Mouse (Mus musculus): ENCODE results near the gene Vezf1. TPM values are rescaled to one million over a fixed set of nuclear protein-coding genes. Genes with fewer than 3 reads are reported as not detected.

Vezf1 gene
- polyA plus RNA-seq, 1 experiment from 2014 or later = 69.3 TPM

- Histone ChIP-seq H3K27me3 (ENCODE audit: control insufficient read depth, insufficient read depth, low read length) (no peaks in the 10 kb centered on the region), H3K4me2 (ENCODE audit: low read depth, low read length) (no peak overlapping the region), H3K4me3 (ENCODE audit: low read depth, low read length) (no peak overlapping the region), H3K4me1 (ENCODE audit: control insufficient read depth, insufficient read depth, low read length) (no peaks in the 10 kb centered on the region), H3K9me3 (replicated peaks; ENCODE audit: control insufficient read depth, low read length) (no peaks in the 10 kb centered on the region), H3K9ac (replicated peaks; ENCODE audit: low read length) (no peak overlapping the region), H3K36me3 (replicated peaks; ENCODE audit: control insufficient read depth, insufficient read depth, low read depth, low read length) (no peaks in the 10 kb centered on the region), H3K27ac (replicated peaks; ENCODE audit: low read depth, low read length) (no peak overlapping the region)
- WGBS = 74% methylated on average over 8 of the region's 8 CpGs
- ATAC-seq (replicated peaks; ENCODE audit: insufficient number of reproducible peaks, low FRiP score, low TSS enrichment, low read depth) (no peak), DNase-seq (ENCODE audit: low spot score) (no peak)
Observed at GRCm38 (mm10) chr11:88106292-88106554, 38.1 kb downstream of the Vezf1 start.

- Histone ChIP-seq H3K4me1 (ENCODE audit: control insufficient read depth, insufficient read depth, low read length) (no peaks in the 10 kb centered on the region), H3K27me3 (ENCODE audit: control insufficient read depth, insufficient read depth, low read length) (no peaks in the 10 kb centered on the region), H3K4me2 (ENCODE audit: low read depth, low read length) (no peak overlapping the region), H3K9me3 (replicated peaks; ENCODE audit: control insufficient read depth, low read length) (no peaks in the 10 kb centered on the region), H3K9ac (replicated peaks; ENCODE audit: low read length) (no peak overlapping the region), H3K36me3 (replicated peaks; ENCODE audit: control insufficient read depth, insufficient read depth, low read depth, low read length) (no peaks in the 10 kb centered on the region), H3K27ac (replicated peaks; ENCODE audit: low read depth, low read length) (no peak overlapping the region), H3K4me3 (ENCODE audit: low read depth, low read length) (no peak overlapping the region)
- no peak for ATAC-seq (replicated peaks; ENCODE audit: insufficient number of reproducible peaks, low FRiP score, low TSS enrichment, low read depth)
- 84% methylated on average over 4 of the region's 4 CpGs for WGBS
- DNase-seq (ENCODE audit: low spot score) = no peak
Observed at GRCm38 (mm10) chr11:88107365-88107764, 39.3 kb downstream of the Vezf1 start.

DNA sequence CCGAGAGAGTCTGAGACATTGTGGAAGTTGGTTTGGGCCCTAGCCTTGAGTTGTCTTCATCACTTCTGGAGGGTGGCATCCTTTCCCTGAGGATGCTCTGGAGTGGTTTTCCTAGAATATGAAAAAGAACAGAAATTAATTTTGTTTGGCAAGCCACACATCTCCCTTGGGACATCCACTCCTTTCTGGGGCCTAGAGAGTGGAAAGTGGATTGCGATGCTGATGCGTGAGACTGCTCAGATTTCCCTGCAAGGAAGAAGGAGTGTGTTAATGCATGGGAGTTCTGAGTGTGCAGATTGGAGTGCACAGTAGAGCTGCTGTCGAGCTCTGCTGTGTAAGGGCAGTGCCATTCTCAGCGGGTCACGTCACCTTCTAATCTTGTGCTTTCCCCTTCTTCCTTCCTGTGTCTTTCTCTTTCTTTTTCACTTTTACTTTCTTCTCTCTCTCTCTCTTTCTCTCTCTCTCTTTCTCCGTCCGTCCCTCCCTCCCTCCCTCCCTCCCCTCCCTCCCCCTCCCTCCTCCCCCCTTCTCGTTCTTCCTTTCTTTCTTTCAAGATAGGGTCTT lies 42.0 kb downstream of the Vezf1 start:
- Histone ChIP-seq H3K27ac (replicated peaks; ENCODE audit: low read depth, low read length) (no peak overlapping the region), H3K4me3 (ENCODE audit: low read depth, low read length) (no peak overlapping the region), H3K4me1 (ENCODE audit: control insufficient read depth, insufficient read depth, low read length) (no peaks in the 10 kb centered on the region; the same call in 1 of the 2 replicates), H3K9me3 (replicated peaks; ENCODE audit: control insufficient read depth, low read length) (no peaks in the 10 kb centered on the region), H3K27me3 (ENCODE audit: control insufficient read depth, insufficient read depth, low read length) (no peaks in the 10 kb centered on the region), H3K4me2 (ENCODE audit: low read depth, low read length) (no peak overlapping the region), H3K36me3 (replicated peaks; ENCODE audit: control insufficient read depth, insufficient read depth, low read depth, low read length) (no peaks in the 10 kb centered on the region), H3K9ac (replicated peaks; ENCODE audit: low read length) (no peak overlapping the region)
- DNase-seq (ENCODE audit: low spot score) (no peak), ATAC-seq (replicated peaks; ENCODE audit: insufficient number of reproducible peaks, low FRiP score, low TSS enrichment, low read depth) (no peak)
- 67% methylated on average over 9 of the region's 9 CpGs for WGBS

DNA sequence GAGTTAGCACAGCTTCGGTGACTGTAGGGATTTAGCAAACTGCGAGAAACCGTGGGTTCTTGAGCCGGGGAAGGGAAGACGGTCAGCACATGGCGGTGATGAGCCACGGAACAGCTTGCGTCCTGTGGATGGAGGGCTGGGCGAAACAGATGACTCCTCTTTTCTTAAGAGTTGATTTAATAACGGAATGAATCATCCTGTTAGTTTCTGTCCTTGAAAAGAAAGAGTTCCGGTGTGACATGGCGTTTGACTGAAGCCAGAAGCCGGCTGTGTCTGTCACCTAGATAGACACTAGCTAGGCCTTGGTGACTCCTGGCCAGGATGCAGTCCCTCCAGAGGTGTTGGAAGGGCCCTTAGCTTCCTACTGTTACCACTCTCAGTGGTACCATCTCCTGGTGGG lies 44.0 kb downstream of the Vezf1 start:
- no peak overlapping the region for H3K27ac ChIP-seq (replicated peaks; ENCODE audit: low read depth, low read length)
- no peak overlapping the region for H3K4me2 ChIP-seq (ENCODE audit: low read depth, low read length)
- ATAC-seq (replicated peaks; ENCODE audit: insufficient number of reproducible peaks, low FRiP score, low TSS enrichment, low read depth) (no peak), DNase-seq (ENCODE audit: low spot score) (no peak)
- no peaks in the 10 kb centered on the region for H3K36me3 ChIP-seq (replicated peaks; ENCODE audit: control insufficient read depth, insufficient read depth, low read depth, low read length)
- no peak overlapping the region for H3K9ac ChIP-seq (replicated peaks; ENCODE audit: low read length)
- H3K4me1 ChIP-seq (ENCODE audit: control insufficient read depth, insufficient read depth, low read length) = no peaks in the 10 kb centered on the region; the same call in 1 of the 2 replicates
- 62% methylated on average over 13 of the region's 13 CpGs for WGBS
- H3K4me3 ChIP-seq (ENCODE audit: low read depth, low read length) = no peak overlapping the region
- no peaks in the 10 kb centered on the region for H3K9me3 ChIP-seq (replicated peaks; ENCODE audit: control insufficient read depth, low read length)
- no peaks in the 10 kb centered on the region for H3K27me3 ChIP-seq (ENCODE audit: control insufficient read depth, insufficient read depth, low read length)

DNA sequence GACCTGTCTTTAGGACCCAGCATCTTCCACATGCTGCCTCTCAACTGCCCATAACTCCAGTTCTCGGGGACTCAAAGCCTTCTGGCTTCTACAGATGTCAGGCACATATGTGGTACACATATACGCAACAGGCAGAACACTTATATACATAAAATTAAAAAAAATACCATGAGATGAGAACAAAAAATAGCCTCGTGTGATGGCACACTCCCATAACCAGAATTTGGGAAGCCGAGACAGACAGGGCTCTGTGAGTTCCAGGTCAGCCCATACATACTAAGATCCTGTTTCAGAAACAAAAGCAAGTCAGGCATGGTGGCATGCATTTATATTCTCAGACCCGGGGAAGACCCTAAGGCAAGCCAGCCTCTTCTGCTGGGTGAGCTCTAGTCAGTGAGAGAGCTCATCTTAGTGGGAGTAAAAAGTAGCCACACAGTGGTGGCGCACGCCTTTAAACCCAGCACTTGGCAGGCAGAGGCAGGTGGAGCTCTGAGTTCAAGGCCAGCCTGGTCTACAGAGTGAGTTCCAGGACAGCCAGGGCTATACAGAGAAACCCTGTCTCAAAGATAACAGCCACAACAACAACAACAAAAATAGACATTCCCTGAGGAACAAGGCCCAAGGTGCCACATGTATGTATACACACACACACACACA lies 44.7 kb downstream of the Vezf1 start:
- H3K27me3 ChIP-seq (ENCODE audit: control insufficient read depth, insufficient read depth, low read length) = no peaks in the 10 kb centered on the region
- H3K27ac ChIP-seq (replicated peaks; ENCODE audit: low read depth, low read length) = no peak overlapping the region
- H3K4me2 ChIP-seq (ENCODE audit: low read depth, low read length) = no peak overlapping the region
- no peak overlapping the region for H3K9ac ChIP-seq (replicated peaks; ENCODE audit: low read length)
- no peak overlapping the region for H3K4me3 ChIP-seq (ENCODE audit: low read depth, low read length)
- no peaks in the 10 kb centered on the region for H3K36me3 ChIP-seq (replicated peaks; ENCODE audit: control insufficient read depth, insufficient read depth, low read depth, low read length)
- ATAC-seq (replicated peaks; ENCODE audit: insufficient number of reproducible peaks, low FRiP score, low TSS enrichment, low read depth) (no peak), DNase-seq (ENCODE audit: low spot score) (no peak)
- WGBS = 76% methylated on average over 7 of the region's 7 CpGs
- H3K4me1 ChIP-seq (ENCODE audit: control insufficient read depth, insufficient read depth, low read length) = no peaks in the 10 kb centered on the region; the same call in 1 of the 2 replicates
- H3K9me3 ChIP-seq (replicated peaks; ENCODE audit: control insufficient read depth, low read length) = no peaks in the 10 kb centered on the region

GRCm38 (mm10) chr11:88113543-88114271 lies 45.6 kb downstream of the Vezf1 start:
- H3K4me3 ChIP-seq (ENCODE audit: low read depth, low read length) = no peak overlapping the region
- H3K9ac ChIP-seq (replicated peaks; ENCODE audit: low read length) = no peak overlapping the region
- no peaks in the 10 kb centered on the region for H3K27me3 ChIP-seq (ENCODE audit: control insufficient read depth, insufficient read depth, low read length)
- peaks cover 1% of the 10 kb centered on the region for H3K4me1 ChIP-seq (ENCODE audit: control insufficient read depth, insufficient read depth, low read length)
- no peak for ATAC-seq (replicated peaks; ENCODE audit: insufficient number of reproducible peaks, low FRiP score, low TSS enrichment, low read depth)
- no peaks in the 10 kb centered on the region for H3K36me3 ChIP-seq (replicated peaks; ENCODE audit: control insufficient read depth, insufficient read depth, low read depth, low read length)
- no peak overlapping the region for H3K4me2 ChIP-seq (ENCODE audit: low read depth, low read length)
- peak; percentile 45 for DNase-seq (ENCODE audit: low spot score)
- 0 out of 2 replicates have a peak overlapping the region, but pooled peaks have one; percentile 5 for H3K27ac ChIP-seq (replicated peaks; ENCODE audit: low read depth, low read length)
- 36% methylated on average over 6 of the region's 6 CpGs for WGBS
- no peaks in the 10 kb centered on the region for H3K9me3 ChIP-seq (replicated peaks; ENCODE audit: control insufficient read depth, low read length)

DNA sequence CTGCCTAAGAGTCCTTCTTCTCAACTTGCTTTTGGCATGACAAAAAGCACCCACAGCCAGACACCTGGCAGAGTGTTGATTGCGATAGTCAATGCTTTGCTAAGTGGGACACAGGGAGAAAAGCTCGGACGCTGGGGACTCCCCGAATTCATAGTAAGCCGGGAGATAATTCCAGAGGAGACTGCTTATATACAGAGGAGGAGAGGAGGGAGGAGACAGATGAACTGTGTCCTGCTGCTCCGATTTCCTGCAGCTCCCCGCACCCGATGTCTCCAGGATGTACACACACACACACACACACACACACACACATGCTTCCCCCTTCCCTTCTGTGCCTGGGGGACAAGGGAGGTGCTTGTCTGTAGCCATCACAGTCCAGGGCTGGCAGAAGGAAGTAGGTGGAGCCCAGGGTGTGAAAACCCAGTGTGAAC lies 46.8 kb downstream of the Vezf1 start:
- H3K27me3 ChIP-seq (ENCODE audit: control insufficient read depth, insufficient read depth, low read length) = no peaks in the 10 kb centered on the region
- DNase-seq (ENCODE audit: low spot score) = peak; percentile 42
- 33% methylated on average over 8 of the region's 8 CpGs for WGBS
- no peak for ATAC-seq (replicated peaks; ENCODE audit: insufficient number of reproducible peaks, low FRiP score, low TSS enrichment, low read depth)
- H3K4me2 ChIP-seq (ENCODE audit: low read depth, low read length) = no peak overlapping the region
- no peak overlapping the region for H3K9ac ChIP-seq (replicated peaks; ENCODE audit: low read length)
- H3K4me1 ChIP-seq (ENCODE audit: control insufficient read depth, insufficient read depth, low read length) = peaks cover 12% of the 10 kb centered on the region
- no peaks in the 10 kb centered on the region for H3K36me3 ChIP-seq (replicated peaks; ENCODE audit: control insufficient read depth, insufficient read depth, low read depth, low read length)
- no peak overlapping the region for H3K4me3 ChIP-seq (ENCODE audit: low read depth, low read length)
- no peaks in the 10 kb centered on the region for H3K9me3 ChIP-seq (replicated peaks; ENCODE audit: control insufficient read depth, low read length)
- no peak overlapping the region for H3K27ac ChIP-seq (replicated peaks; ENCODE audit: low read depth, low read length)

DNA sequence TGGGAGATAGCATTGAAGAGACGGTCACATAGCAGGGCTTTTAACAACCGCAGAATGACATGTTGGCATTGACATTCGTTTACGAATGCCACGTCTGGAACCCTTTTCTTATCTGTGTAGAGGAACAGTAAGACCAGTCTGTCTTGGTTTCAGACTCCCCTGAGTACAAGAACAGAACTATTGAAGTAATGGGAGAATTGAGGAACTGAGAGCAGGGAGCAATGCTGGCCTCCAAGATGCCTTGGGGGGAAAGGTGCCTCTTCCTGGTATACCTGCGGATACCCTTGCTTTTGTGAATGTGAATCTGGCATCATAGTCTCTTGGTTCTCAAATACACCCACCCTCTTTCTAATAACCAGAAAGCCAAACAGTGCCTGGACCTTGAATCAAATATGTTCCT lies 48.5 kb downstream of the Vezf1 start:
- Histone ChIP-seq H3K4me3 (ENCODE audit: low read depth, low read length) (no peak overlapping the region), H3K9me3 (replicated peaks; ENCODE audit: control insufficient read depth, low read length) (no peaks in the 10 kb centered on the region), H3K9ac (replicated peaks; ENCODE audit: low read length) (no peak overlapping the region), H3K27ac (replicated peaks; ENCODE audit: low read depth, low read length) (no peak overlapping the region), H3K27me3 (ENCODE audit: control insufficient read depth, insufficient read depth, low read length) (no peaks in the 10 kb centered on the region), H3K36me3 (replicated peaks; ENCODE audit: control insufficient read depth, insufficient read depth, low read depth, low read length) (no peaks in the 10 kb centered on the region), H3K4me1 (ENCODE audit: control insufficient read depth, insufficient read depth, low read length) (peaks cover 12% of the 10 kb centered on the region), H3K4me2 (ENCODE audit: low read depth, low read length) (no peak overlapping the region)
- no peak for ATAC-seq (replicated peaks; ENCODE audit: insufficient number of reproducible peaks, low FRiP score, low TSS enrichment, low read depth)
- WGBS = 90% methylated on average over 6 of the region's 6 CpGs
- no peak for DNase-seq (ENCODE audit: low spot score)
